Comparison of ENCODE assay signal across 25 mouse cellular contexts in the genomic region with DNA sequence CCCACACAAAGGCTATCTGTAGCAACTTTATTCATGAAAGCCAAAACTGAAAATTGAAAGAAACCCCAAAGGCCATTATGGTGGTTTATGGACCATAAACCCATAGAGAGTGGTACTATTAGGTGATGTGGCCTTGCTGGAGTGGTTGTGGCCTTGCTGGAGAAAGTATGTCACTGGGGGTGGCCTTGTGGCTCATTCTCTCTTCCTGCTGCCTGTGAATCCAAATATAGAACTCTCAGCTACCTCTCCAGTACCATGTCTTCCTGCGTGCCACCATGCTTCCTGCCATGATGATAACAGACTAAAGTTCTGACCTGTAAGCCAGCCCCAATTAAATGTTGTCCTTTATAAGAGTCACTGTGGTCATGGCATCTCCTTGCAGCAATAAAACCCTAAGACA.
"Had no signal": no experiment of that assay in that cellular context is flagged by ENCODE, and none has a peak within 500 bp of the region (broad histone marks: within the 10 kb centered on the region; RNA-seq: fewer than 3 reads in every experiment).

No protein-coding gene starts in this region.

- DNase-seq: gastrocnemius, postnatal 14 days; gastrocnemius, postnatal 36 days; heart, adult 18-20 months; heart, postnatal 10 days; heart, postnatal 36 days; kidney, adult 11 months; kidney, adult 2 months; kidney, adult 9 months; kidney, postnatal 14 days; kidney, postnatal 36 days; liver; liver, embryonic 13.5 days; liver, postnatal 0 days had no signal

- H3K4me1 ChIP-seq: heart, embryonic 12.5 days; kidney, embryonic 15.5 days; limb, embryonic 10.5 days; limb, embryonic 12.5 days; liver, embryonic 13.5 days; liver, embryonic 15.5 days had no signal

- H3K36me3 ChIP-seq: heart, embryonic 10.5 days; heart, embryonic 12.5 days; kidney, embryonic 15.5 days; limb, embryonic 12.5 days; liver, embryonic 13.5 days; liver, embryonic 15.5 days had no signal

- H3K9ac ChIP-seq: heart, embryonic 12.5 days; hindbrain, embryonic 14.5 days; kidney, embryonic 15.5 days; limb, embryonic 12.5 days; liver, embryonic 13.5 days; liver, embryonic 15.5 days; liver, postnatal 0 days had no signal

- H3K4me2 ChIP-seq: heart, embryonic 12.5 days; hindbrain, embryonic 14.5 days; kidney, embryonic 15.5 days; limb, embryonic 12.5 days; liver, embryonic 11.5 days; liver, embryonic 13.5 days; liver, embryonic 15.5 days had no signal

- ATAC-seq: hindbrain, embryonic 16.5 days; intestine, embryonic 16.5 days; liver, postnatal 0 days had no signal

- H3K9me3 ChIP-seq: heart, embryonic 10.5 days; heart, embryonic 12.5 days; kidney, embryonic 15.5 days; limb, embryonic 10.5 days; limb, embryonic 12.5 days; liver, embryonic 13.5 days; liver, embryonic 15.5 days had no signal

- H3K27ac ChIP-seq: heart, embryonic 10.5 days; hindbrain, embryonic 14.5 days; kidney, embryonic 15.5 days; kidney, postnatal 0 days; left cerebral cortex, adult 2 months; limb, embryonic 10.5 days; limb, embryonic 12.5 days; liver, embryonic 13.5 days; liver, embryonic 15.5 days had no signal

- H3K27me3 ChIP-seq: heart, embryonic 12.5 days; kidney, embryonic 15.5 days; limb, embryonic 12.5 days; liver, embryonic 13.5 days; liver, embryonic 15.5 days had no signal

- H3K4me3 ChIP-seq: heart, embryonic 10.5 days; heart, embryonic 12.5 days; kidney, embryonic 15.5 days; left cerebral cortex, adult 2 months; limb, embryonic 10.5 days; limb, embryonic 12.5 days; liver, embryonic 13.5 days; liver, embryonic 15.5 days had no signal
